Mouse (Mus musculus): Measurements from ENCODE around the gene Gm20715.
"Not testable (repeated sequence)": the region's sequence is repeated elsewhere in the genome, so short reads cannot be mapped to it uniquely, and the experiment has no call there.

Gene Gm20715

DNA sequence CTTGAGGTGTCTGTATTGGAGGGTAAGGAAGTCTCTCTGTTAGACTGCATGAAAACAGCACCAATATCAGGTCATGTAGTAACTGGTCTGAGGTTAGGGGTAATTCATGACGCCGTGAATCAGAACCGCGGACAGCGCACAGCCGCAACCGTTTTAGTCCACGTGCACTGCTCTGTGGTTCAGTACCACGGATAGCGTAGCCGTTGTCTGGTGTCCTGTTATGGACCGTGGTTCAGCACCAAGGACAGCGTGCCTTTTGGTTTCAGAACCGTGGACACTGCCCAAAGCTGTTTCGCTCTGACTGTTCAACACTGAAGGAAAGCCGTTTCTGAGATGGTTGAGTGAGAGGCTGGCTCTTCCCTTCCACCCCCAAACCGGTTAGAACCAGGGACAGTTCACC is at the start of gene Gm20715:
TSS of gene Gm20715 (plus strand) at position 235 of the 400 bp plus-strand sequence.
- peak; percentile 51 for DNase-seq (ENCODE audit: low spot score)

DNA sequence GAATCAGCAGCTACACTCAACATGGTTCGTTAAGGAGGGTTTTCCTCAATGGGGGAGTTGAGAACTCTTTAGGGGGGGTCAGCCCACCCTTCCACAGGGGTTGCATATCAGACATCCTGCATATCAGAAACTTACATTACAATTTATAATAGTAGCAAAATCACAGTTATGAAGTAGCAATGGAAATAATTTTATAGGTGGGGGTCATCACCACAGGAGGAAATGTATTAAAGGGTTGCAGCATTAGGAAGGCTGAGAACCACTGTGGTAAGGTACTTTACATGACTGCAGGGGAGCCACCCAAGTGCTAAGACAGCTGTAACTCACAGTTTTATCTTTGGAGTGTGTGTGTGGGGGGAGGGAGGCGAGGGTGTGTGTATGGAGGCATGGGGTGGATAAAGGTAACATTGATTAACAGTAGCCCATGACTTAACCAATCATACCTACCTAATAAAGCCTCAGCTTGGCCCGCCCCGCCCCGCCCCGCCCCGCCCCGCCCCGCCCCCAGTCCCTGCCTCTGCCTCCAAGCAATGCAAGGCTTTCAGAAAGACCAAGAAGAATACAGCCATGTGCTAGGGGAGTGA is 49.5 kb upstream of the Gm20715 start:
- no peak for DNase-seq (ENCODE audit: low spot score)

- DNase-seq (ENCODE audit: low spot score) = no peak
Measured at GRCm38 (mm10) chr7:6361756-6362155, 48.3 kb upstream of the Gm20715 start.

GRCm38 (mm10) chr7:6362268-6363046 is 47.6 kb upstream of the Gm20715 start:
- DNase-seq (ENCODE audit: low spot score) = peak; percentile 98

- no peak for DNase-seq (ENCODE audit: low spot score)
Measured at GRCm38 (mm10) chr7:6363047-6363488, 47.0 kb upstream of the Gm20715 start, which contains the start of gene Zfp78. Zfp78 (plus strand) TSS chr7:6363280.

- DNase-seq (ENCODE audit: low spot score) = no peak
Measured at GRCm38 (mm10) chr7:6364761-6365160, 45.3 kb upstream of the Gm20715 start.

DNA sequence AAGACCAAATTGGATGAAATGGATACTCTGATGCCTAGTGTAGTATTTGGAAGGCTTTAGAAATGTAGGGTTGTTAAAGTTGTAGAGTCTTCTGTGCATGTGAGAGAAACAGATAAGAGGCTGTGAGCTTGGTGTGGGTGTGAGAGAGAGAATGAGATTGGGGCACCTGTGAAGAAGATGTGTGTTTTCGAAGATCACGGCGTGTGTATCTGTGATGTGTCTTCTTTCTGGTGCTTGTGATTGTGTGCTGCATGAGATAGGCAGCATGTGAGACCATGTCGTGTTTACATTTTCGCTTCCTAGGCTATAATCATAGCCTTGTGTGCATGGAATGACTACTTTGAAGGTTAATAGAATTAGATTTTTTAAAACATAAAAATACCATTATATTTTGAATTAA is 42.9 kb upstream of the Gm20715 start:
- no peak for DNase-seq (ENCODE audit: low spot score)

- not testable (repeated sequence) for DNase-seq (ENCODE audit: low spot score)
Measured at GRCm38 (mm10) chr7:6368146-6368545, 41.9 kb upstream of the Gm20715 start.

DNA sequence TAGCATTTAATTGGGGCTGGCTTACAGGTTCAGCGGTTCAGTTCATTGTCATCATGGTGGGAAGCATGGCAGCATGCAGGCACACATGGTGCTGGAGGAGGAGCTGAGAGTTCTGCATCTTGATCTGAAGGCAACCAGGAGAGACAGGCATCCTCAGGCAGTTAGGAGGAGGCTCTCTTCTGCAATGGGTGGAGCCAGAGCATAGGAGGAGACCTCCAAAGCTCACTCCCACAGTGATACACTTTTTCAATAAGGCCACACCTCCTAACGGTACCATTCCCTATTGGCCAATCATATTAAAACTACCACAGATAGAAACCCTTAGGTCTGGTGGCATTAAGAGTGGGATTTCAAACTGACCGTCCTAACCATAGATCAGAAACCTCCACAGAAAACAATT is 40.6 kb upstream of the Gm20715 start:
- no peak for DNase-seq (ENCODE audit: low spot score)

DNA sequence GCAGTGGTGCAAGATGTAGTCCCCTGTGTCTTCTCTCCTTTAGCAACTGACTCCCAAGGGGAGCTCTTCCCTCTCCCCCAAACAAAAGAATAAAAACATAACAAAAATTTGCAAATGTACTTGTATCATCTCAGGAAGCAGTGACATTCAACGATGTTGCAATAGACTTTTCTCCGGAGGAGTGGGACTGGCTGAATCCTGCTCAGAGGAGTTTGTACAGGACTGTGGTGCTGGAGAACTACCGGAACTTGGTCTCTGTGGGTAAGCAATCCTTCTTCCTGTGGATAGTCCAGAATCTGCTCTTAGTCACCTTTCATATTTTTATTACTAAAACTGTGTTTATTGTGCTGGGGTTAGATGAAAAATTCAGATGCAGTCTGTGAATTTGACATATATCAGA is 37.1 kb upstream of the Gm20715 start:
- no peak for DNase-seq (ENCODE audit: low spot score)

DNA sequence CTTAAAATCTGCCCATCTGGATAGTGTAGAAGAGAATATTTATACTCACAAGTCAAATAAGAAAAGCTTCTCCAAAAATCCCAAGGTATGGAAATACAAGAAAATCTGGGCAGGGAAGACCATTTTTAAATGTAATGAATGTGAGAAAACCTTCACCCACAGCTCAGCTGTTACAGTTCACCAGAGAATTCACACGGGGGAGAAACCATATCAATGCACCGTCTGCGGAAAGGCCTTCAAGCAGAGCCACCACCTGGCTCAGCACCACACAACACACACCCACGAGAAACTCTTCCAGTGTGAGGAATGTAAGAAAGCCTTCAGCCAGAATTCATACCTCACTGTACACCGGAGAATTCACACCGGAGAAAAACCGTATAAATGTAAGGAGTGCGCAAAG is 31.6 kb upstream of the Gm20715 start:
- peak; percentile 63 for DNase-seq (ENCODE audit: low spot score)

- DNase-seq (ENCODE audit: low spot score) = no peak
Measured at GRCm38 (mm10) chr7:6381431-6381830, 28.6 kb upstream of the Gm20715 start.

GRCm38 (mm10) chr7:6383044-6383455 is 27.0 kb upstream of the Gm20715 start, which contains the start of gene Zfp28:
Zfp28 (plus strand) TSS chr7:6383295.
- peak; percentile 85 for DNase-seq (ENCODE audit: low spot score)

GRCm38 (mm10) chr7:6384011-6384410 is 26.1 kb upstream of the Gm20715 start:
- DNase-seq (ENCODE audit: low spot score) = no peak

DNA sequence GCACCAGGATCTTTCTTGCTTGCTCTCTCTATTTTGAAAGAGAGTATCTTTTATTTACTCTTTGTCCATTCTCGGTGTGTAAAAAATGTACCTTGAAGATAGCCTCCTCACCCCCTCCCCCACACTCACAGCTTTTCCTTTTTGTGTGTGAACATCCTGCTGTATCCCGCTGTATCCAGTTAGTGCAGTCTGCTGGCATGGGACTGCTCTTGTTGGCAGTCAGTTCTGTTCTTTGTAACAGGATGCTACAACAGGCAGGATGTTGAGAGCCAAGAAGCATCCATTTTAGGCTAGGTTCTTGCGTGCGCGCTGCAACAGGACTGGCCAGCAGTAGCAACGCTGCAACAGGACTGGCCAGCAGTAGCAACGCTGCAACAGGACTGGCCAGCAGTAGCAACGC is 23.1 kb upstream of the Gm20715 start:
- DNase-seq (ENCODE audit: low spot score) = no peak

GRCm38 (mm10) chr7:6388971-6389370 is 21.1 kb upstream of the Gm20715 start:
- no peak for DNase-seq (ENCODE audit: low spot score)

DNA sequence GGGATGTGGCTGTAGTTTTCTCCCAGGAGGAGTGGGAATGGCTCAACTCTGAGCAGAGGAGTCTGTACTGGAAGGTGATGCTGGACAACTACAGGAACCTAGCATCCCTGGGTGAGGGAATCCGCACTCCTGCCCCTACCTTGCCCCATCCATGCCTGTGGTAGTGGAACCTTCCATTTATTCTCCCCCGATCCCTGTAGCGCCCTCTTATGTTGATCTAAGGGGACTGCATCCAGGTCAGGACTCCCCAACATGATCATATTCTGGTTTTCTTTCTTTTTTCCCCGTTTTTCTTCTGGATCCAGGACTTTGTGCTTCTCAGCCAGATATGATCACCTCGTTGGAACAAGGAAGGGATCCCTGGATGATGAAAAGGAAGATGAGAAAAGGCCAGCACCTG is 20.6 kb upstream of the Gm20715 start:
- no peak for DNase-seq (ENCODE audit: low spot score)

DNA sequence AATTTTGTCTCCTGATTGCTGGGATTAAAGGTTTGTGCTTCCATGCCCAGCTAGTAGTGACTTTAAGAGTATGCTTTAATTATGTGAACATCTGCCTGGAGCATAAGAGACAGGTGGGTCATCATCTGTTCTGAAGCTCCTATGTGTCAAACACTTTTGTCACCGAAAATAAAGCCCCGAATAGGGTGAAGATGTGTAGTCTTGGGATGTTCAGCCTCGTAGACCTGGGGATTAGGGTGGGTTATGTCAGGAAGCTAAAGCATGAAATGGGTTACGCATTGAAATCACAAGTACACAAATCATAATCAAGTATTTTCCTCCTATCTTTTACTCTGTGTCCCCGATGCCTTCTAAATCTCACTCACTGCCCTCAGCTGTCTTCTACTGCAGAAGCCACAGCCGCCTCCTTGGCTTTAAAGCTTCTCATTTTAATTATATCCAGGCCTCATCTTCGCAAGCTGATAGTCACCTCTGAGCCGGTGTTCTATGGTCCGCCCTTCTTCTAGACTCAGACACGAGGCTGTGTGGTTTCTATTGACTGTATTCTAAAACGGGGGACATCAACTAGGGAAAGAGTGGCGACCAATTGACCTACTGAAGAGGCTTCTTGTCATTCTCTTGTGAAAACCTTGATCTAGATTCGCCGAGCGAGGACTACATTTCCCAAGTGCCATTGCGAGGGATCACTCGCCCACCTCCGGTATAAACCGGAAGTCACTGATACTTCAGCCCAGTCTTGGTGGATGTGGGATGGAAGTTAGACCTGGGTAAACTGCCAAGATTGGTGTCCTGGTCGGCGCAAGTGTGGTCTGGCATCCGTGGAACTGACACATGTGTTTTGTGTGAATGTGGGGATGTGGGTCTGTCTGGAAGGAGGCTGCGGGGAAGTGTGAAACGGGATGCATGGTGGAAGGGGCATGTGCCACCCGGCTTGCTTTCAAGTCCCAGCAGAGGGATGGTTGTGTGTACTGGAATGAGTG is 11.8 kb upstream of the Gm20715 start, which contains the start of gene Smim17:
TSS of gene Smim17 (plus strand) at position 720 of the 980 bp plus-strand sequence.
- peak; percentile 69 for DNase-seq (ENCODE audit: low spot score)

GRCm38 (mm10) chr7:6414626-6415441 is 4.8 kb downstream of the Gm20715 start:
- no peak for DNase-seq (ENCODE audit: low spot score)

DNA sequence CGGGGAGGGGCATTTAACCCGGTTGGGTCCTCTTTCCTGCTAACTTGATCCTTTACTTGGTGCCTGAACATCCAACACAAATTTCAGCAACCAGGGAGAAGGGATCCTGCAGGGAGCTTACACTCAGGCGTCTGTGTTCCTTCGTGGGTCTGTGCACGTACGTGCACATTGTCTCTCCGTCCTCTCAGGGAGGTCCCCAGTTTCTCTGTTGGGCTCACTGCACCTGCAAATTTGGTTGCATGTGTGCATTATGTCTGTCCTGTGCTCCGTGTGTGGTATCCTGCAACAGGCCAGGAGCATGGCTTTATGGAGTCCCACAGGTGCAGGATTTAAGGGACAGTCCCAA is 5.3 kb downstream of the Gm20715 start:
- no peak for DNase-seq (ENCODE audit: low spot score)

DNA sequence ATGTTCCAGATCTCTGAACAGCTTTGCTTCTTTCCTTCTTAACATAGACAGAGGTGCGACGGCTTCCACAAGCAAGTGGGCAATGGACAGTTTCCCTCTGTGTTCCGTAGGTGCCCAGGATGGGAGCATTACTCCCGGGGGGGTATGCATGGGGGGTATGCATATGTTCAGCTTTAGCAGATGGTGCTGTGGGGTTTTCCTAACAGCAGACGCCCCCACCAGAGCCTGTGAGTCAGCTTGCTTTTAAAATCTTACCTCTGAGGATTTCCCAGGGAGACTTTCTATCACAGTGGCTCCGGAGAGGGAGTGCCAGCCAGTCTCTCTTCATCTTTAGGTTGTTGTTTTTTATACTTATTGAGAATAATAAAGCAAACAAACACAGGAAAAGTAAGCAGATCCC is 9.8 kb downstream of the Gm20715 start:
- no peak for DNase-seq (ENCODE audit: low spot score)
